Mouse (Mus musculus): Measurements from ENCODE around the gene Eri3.

DNA sequence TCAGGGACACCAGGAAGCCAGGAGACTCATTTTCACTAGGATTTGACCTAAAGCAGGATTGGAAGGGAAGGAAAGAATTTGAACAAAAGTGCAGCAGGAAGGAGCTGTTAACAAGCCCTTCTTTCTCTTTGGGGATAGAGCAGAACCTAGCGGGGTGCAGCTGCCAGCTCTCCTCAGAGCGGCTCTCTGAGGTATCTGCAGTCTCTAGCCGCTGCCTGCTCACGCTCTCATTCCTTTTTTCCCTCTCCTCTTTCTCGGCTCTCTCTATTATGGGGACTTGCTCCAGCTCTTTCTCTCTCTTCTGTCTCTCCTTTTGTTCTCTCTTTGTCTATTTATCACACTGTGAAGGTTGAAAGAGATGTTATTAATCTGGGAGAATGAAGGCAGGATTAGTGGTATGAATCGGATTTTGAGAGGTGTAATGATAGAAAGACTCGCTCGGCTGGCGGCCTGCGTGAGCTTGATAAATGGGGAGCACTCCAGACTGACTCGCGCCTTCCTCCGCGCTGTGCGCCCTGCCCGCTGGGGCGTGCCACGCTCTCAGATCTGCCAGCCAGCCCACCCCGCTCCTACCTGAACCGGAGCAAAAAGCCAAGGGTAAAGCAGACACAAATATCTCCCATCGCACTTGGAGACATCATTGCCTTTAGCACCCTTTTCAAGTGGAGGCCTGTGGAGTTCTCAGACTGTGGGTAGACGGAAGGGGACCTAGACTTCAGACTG is 86.9 kb downstream of the Eri3 start:
- TF ChIP-seq CTCF (IDR thresholded peaks at IDR 0.05; ENCODE audit: low read depth) (no peak), EP300 (optimal IDR thresholded peaks at IDR 0.05) (no peak)

Data from stomach, postnatal 0 days (tissue).